Mouse (Mus musculus): ENCODE results near the gene Ly6g6d. TPM values are rescaled to one million over a fixed set of nuclear protein-coding genes. Genes with fewer than 3 reads are reported as not detected.

Gene Ly6g6d
- polyA plus RNA-seq, 1 experiment from 2014 or later: 1.5 TPM

GRCm38 (mm10) chr17:35097164-35097655 lies 19.3 kb upstream of the Ly6g6d start:
- Histone ChIP-seq H3K4me3 (replicated peaks) (no peak overlapping the region), H3K36me3 (peaks cover 91% of the 10 kb centered on the region), H3K27me3 (no peaks in the 10 kb centered on the region), H3K9me3 (replicated peaks) (no peaks in the 10 kb centered on the region), H3K27ac (replicated peaks) (no peak overlapping the region), H3K4me2 (replicated peaks) (no peak overlapping the region), H3K4me1 (no peaks in the 10 kb centered on the region), H3K9ac (no peak overlapping the region)
- no peak for ATAC-seq (ENCODE audit: insufficient number of reproducible peaks, low FRiP score, low TSS enrichment, low read depth)
- 81% methylated on average over 12 of the region's 12 CpGs for WGBS

- no peak overlapping the region for H3K9ac ChIP-seq
- no peak overlapping the region for H3K4me3 ChIP-seq (replicated peaks)
- H3K9me3 ChIP-seq (replicated peaks): no peaks in the 10 kb centered on the region
- peaks cover 88% of the 10 kb centered on the region for H3K36me3 ChIP-seq
- no peak overlapping the region for H3K4me2 ChIP-seq (replicated peaks)
- H3K27me3 ChIP-seq: no peaks in the 10 kb centered on the region
- ATAC-seq (ENCODE audit: insufficient number of reproducible peaks, low FRiP score, low TSS enrichment, low read depth): no peak
- WGBS: 80% methylated on average over 12 of the region's 12 CpGs
- no peak overlapping the region for H3K27ac ChIP-seq (replicated peaks)
- H3K4me1 ChIP-seq: no peaks in the 10 kb centered on the region
These were observed 18.7 kb upstream of the Ly6g6d start for GRCm38 (mm10) chr17:35096597-35096996.

- Histone ChIP-seq H3K27me3 (no peaks in the 10 kb centered on the region), H3K9ac (no peak overlapping the region), H3K4me3 (replicated peaks) (no peak overlapping the region), H3K4me2 (replicated peaks) (no peak overlapping the region), H3K27ac (replicated peaks) (no peak overlapping the region), H3K9me3 (replicated peaks) (no peaks in the 10 kb centered on the region), H3K4me1 (peaks cover 13% of the 10 kb centered on the region), H3K36me3 (peaks cover 77% of the 10 kb centered on the region)
- 91% methylated on average over 15 of the region's 15 CpGs for WGBS
- ATAC-seq (ENCODE audit: insufficient number of reproducible peaks, low FRiP score, low TSS enrichment, low read depth): no peak
These were observed 16.9 kb upstream of the Ly6g6d start for GRCm38 (mm10) chr17:35094475-35095365.

GRCm38 (mm10) chr17:35092403-35093198 lies 14.7 kb upstream of the Ly6g6d start:
- 86% methylated on average over 14 of the region's 14 CpGs for WGBS
- H3K27ac ChIP-seq (replicated peaks): no peak overlapping the region
- H3K9ac ChIP-seq: no peak overlapping the region
- no peaks in the 10 kb centered on the region for H3K9me3 ChIP-seq (replicated peaks)
- H3K4me3 ChIP-seq (replicated peaks): no peak overlapping the region
- peaks cover 56% of the 10 kb centered on the region for H3K36me3 ChIP-seq
- H3K4me1 ChIP-seq: peaks cover 13% of the 10 kb centered on the region
- no peak for ATAC-seq (ENCODE audit: insufficient number of reproducible peaks, low FRiP score, low TSS enrichment, low read depth)
- no peaks in the 10 kb centered on the region for H3K27me3 ChIP-seq
- H3K4me2 ChIP-seq (replicated peaks): no peak overlapping the region

- no peak for ATAC-seq (ENCODE audit: insufficient number of reproducible peaks, low FRiP score, low TSS enrichment, low read depth)
- Histone ChIP-seq H3K9me3 (replicated peaks) (no peaks in the 10 kb centered on the region), H3K9ac (peak overlapping the region; percentile 69), H3K4me3 (replicated peaks) (peak overlapping the region; percentile 66), H3K36me3 (peaks cover 37% of the 10 kb centered on the region), H3K27ac (replicated peaks) (peak overlapping the region; percentile 97), H3K27me3 (no peaks in the 10 kb centered on the region), H3K4me2 (replicated peaks) (peak overlapping the region; percentile 58), H3K4me1 (peaks cover 13% of the 10 kb centered on the region)
- WGBS: 59% methylated on average over 8 of the region's 8 CpGs
These were observed 12.5 kb upstream of the Ly6g6d start for GRCm38 (mm10) chr17:35090166-35090932.

GRCm38 (mm10) chr17:35088825-35089644 lies 11.2 kb upstream of the Ly6g6d start, which contains the start of gene Abhd16a:
Gene Abhd16a, plus strand, starts transcription at chr17:35089263.
- H3K36me3 ChIP-seq: peaks cover 24% of the 10 kb centered on the region
- H3K27ac ChIP-seq (replicated peaks): peak within 1 kb of the TSS; percentile 97
- peak within 1 kb of the TSS; percentile 66 for H3K4me3 ChIP-seq (replicated peaks)
- H3K4me2 ChIP-seq (replicated peaks): peak within 1 kb of the TSS; percentile 58
- peak within 1 kb of the TSS; percentile 69 for H3K9ac ChIP-seq
- H3K9me3 ChIP-seq (replicated peaks): no peaks in the 10 kb centered on the region
- H3K4me1 ChIP-seq: peaks cover 13% of the 10 kb centered on the region
- H3K27me3 ChIP-seq: no peaks in the 10 kb centered on the region
- ATAC-seq (ENCODE audit: insufficient number of reproducible peaks, low FRiP score, low TSS enrichment, low read depth): peak; percentile 95
- WGBS: 3% methylated on average over 67 of the region's 67 CpGs

- ATAC-seq (ENCODE audit: insufficient number of reproducible peaks, low FRiP score, low TSS enrichment, low read depth): no peak
- Histone ChIP-seq H3K36me3 (peaks cover 20% of the 10 kb centered on the region), H3K9ac (no peak overlapping the region), H3K27me3 (no peaks in the 10 kb centered on the region), H3K4me3 (replicated peaks) (no peak overlapping the region), H3K9me3 (replicated peaks) (no peaks in the 10 kb centered on the region), H3K4me1 (peaks cover 13% of the 10 kb centered on the region), H3K27ac (replicated peaks) (no peak overlapping the region), H3K4me2 (replicated peaks) (no peak overlapping the region)
- 31% methylated on average over 2 of the region's 2 CpGs for WGBS
These were observed 10.3 kb upstream of the Ly6g6d start for GRCm38 (mm10) chr17:35088151-35088550.

GRCm38 (mm10) chr17:35085208-35085865 lies 7.5 kb upstream of the Ly6g6d start, which contains the start of gene Ly6g6f:
Gene Ly6g6f, minus strand, starts transcription at chr17:35085610.
- Histone ChIP-seq H3K4me1 (peaks cover 6% of the 10 kb centered on the region), H3K36me3 (no peaks in the 10 kb centered on the region), H3K4me3 (replicated peaks) (no peak within 1 kb of the TSS), H3K27ac (replicated peaks) (no peak within 1 kb of the TSS), H3K4me2 (replicated peaks) (no peak within 1 kb of the TSS), H3K27me3 (no peaks in the 10 kb centered on the region), H3K9ac (no peak within 1 kb of the TSS), H3K9me3 (replicated peaks) (no peaks in the 10 kb centered on the region)
- 72% methylated on average over 7 of the region's 7 CpGs for WGBS
- ATAC-seq (ENCODE audit: insufficient number of reproducible peaks, low FRiP score, low TSS enrichment, low read depth): no peak

- Histone ChIP-seq H3K36me3 (no peaks in the 10 kb centered on the region), H3K27me3 (no peaks in the 10 kb centered on the region), H3K9ac (no peak overlapping the region), H3K4me1 (no peaks in the 10 kb centered on the region), H3K27ac (replicated peaks) (no peak overlapping the region), H3K4me2 (replicated peaks) (no peak overlapping the region), H3K9me3 (replicated peaks) (no peaks in the 10 kb centered on the region), H3K4me3 (replicated peaks) (no peak overlapping the region)
- no peak for ATAC-seq (ENCODE audit: insufficient number of reproducible peaks, low FRiP score, low TSS enrichment, low read depth)
- WGBS: 79% methylated on average over 3 of the region's 3 CpGs
These were observed 6.1 kb upstream of the Ly6g6d start for GRCm38 (mm10) chr17:35083929-35084497.

Data from embryonic facial prominence, embryonic 15.5 days (tissue).